Mouse (Mus musculus) limb, embryonic 13.5 days (tissue): ENCODE results near the gene Enthd1. TPM values are rescaled to one million over a fixed set of nuclear protein-coding genes. Genes with fewer than 3 reads are reported as not detected.

Experiments
- ATAC-seq: fragments of 200-750 bp; cut with Nextera tagmentation; 2 replicates; pipeline ENCODE4 v1.8.0; 2017; ENCODE audit warnings: low read depth, moderate number of reproducible peaks, moderate TSS enrichment; ENCODE audit not compliant: low FRiP score
- H3K27ac ChIP-seq: fragments of 300-500 bp; sonication (generic); 2 replicates; pipeline ENCODE4 v1.5.1; 2015; ENCODE audit warnings: inconsistent platforms, mild to moderate bottlenecking, moderate library complexity
- H3K27me3 ChIP-seq: fragments of 300-500 bp; sonication (generic); 2 replicates; pipeline ENCODE4 v1.6.1; 2015; ENCODE audit warnings: mild to moderate bottlenecking, inconsistent platforms
- H3K36me3 ChIP-seq: fragments of 300-500 bp; sonication (generic); 2 replicates; pipeline ENCODE4 v1.6.1; 2015; ENCODE audit warnings: inconsistent platforms, mild to moderate bottlenecking, moderate library complexity
- H3K4me1 ChIP-seq: fragments of 300-500 bp; sonication (generic); 2 replicates; pipeline ENCODE4 v1.6.1; 2015; ENCODE audit warnings: inconsistent platforms
- H3K4me2 ChIP-seq: fragments of 300-500 bp; sonication (generic); replicated peaks from 2 replicates; pipeline ENCODE4 v1.6.1; 2015; ENCODE audit warnings: inconsistent platforms, mild to moderate bottlenecking, moderate library complexity
- H3K4me3 ChIP-seq: fragments of 300-500 bp; sonication (generic); 2 replicates; pipeline ENCODE4 v1.5.1; 2015; ENCODE audit warnings: moderate library complexity, mild to moderate bottlenecking, inconsistent platforms
- H3K9ac ChIP-seq: fragments of 300-500 bp; sonication (generic); 2 replicates; pipeline ENCODE4 v1.6.1; 2015; ENCODE audit warnings: mild to moderate bottlenecking, inconsistent platforms
- H3K9me3 ChIP-seq: fragments of 300-500 bp; sonication (generic); 2 replicates; pipeline ENCODE4 v1.6.1; 2016; ENCODE audit warnings: inconsistent platforms
- WGBS: fragments of 180-500 bp; shearing (Covaris S2); methylation state at CpG from one replicate; pipeline ENCODE4 v1.1.7; 2015; 5-methylcytosine and 5-hydroxymethylcytosine counted together
- polyA plus RNA-seq: library from polyadenylated mRNA; unstranded; fragments of >200 nt; fragmentation: Nextera tagmentation; extraction: Ambion mirVana; gene quantifications from 2 replicates; pipeline ENCODE4 v1.2.1, GENCODE M21; 2015

Enthd1 gene
- polyA plus RNA-seq = not detected in 2 replicates

GRCm38 (mm10) chr15:80565106-80565665 is at the start of gene Enthd1:
Enthd1 (minus strand) TSS chr15:80565156.
- H3K4me2 ChIP-seq = no peak within 1 kb of the TSS
- no peak within 1 kb of the TSS for H3K4me3 ChIP-seq
- WGBS = 80% methylated on average over 19 of the region's 19 CpGs
- no peaks in the 10 kb centered on the region for H3K27me3 ChIP-seq
- H3K9me3 ChIP-seq = no peaks in the 10 kb centered on the region
- no peaks in the 10 kb centered on the region for H3K4me1 ChIP-seq
- no peak within 1 kb of the TSS for H3K27ac ChIP-seq
- H3K36me3 ChIP-seq = no peaks in the 10 kb centered on the region
- H3K9ac ChIP-seq = no peak within 1 kb of the TSS
- ATAC-seq = no peak

GRCm38 (mm10) chr15:80613904-80614303 is 48.9 kb upstream of the Enthd1 start:
- Histone ChIP-seq H3K4me2 (no peak overlapping the region), H3K4me1 (peaks cover 18% of the 10 kb centered on the region; the same call in 1 of the 2 replicates), H3K36me3 (no peaks in the 10 kb centered on the region), H3K9me3 (no peaks in the 10 kb centered on the region), H3K4me3 (no peak overlapping the region), H3K9ac (no peak overlapping the region), H3K27me3 (peaks cover 25% of the 10 kb centered on the region), H3K27ac (no peak overlapping the region)
- ATAC-seq = no peak
- WGBS = 15% methylated on average over 5 of the region's 5 CpGs

- Histone ChIP-seq H3K9ac (no peak overlapping the region), H3K4me3 (no peak overlapping the region), H3K36me3 (no peaks in the 10 kb centered on the region), H3K27me3 (peaks cover 17% of the 10 kb centered on the region), H3K27ac (no peak overlapping the region), H3K9me3 (no peaks in the 10 kb centered on the region), H3K4me1 (peaks cover 23% of the 10 kb centered on the region), H3K4me2 (no peak overlapping the region)
- ATAC-seq = no peak
- WGBS = 69% methylated on average over 5 of the region's 5 CpGs
Observed at GRCm38 (mm10) chr15:80611478-80611877, 46.5 kb upstream of the Enthd1 start.

- no peak for ATAC-seq
- Histone ChIP-seq H3K9me3 (no peaks in the 10 kb centered on the region), H3K4me2 (no peak overlapping the region), H3K4me1 (peaks cover 15% of the 10 kb centered on the region), H3K27me3 (peaks cover 5% of the 10 kb centered on the region; the same call in 1 of the 2 replicates), H3K4me3 (no peak overlapping the region), H3K36me3 (no peaks in the 10 kb centered on the region), H3K27ac (no peak overlapping the region), H3K9ac (no peak overlapping the region)
- WGBS = 61% methylated on average over 2 of the region's 2 CpGs
Observed at GRCm38 (mm10) chr15:80610335-80610734, 45.4 kb upstream of the Enthd1 start.

GRCm38 (mm10) chr15:80607970-80608369 is 43.0 kb upstream of the Enthd1 start:
- Histone ChIP-seq H3K4me2 (no peak overlapping the region), H3K4me1 (peaks cover 6% of the 10 kb centered on the region), H3K4me3 (no peak overlapping the region), H3K27me3 (no peaks in the 10 kb centered on the region), H3K9me3 (peaks cover 5% of the 10 kb centered on the region; the same call in 1 of the 2 replicates), H3K36me3 (no peaks in the 10 kb centered on the region), H3K27ac (0 out of 2 replicates have a peak overlapping the region, but pooled peaks have one; percentile 6), H3K9ac (no peak overlapping the region)
- WGBS = 58% methylated on average over 3 of the region's 3 CpGs
- ATAC-seq = no peak

GRCm38 (mm10) chr15:80604026-80604425 is 39.1 kb upstream of the Enthd1 start:
- H3K36me3 ChIP-seq = no peaks in the 10 kb centered on the region
- H3K27ac ChIP-seq = no peak overlapping the region
- H3K4me3 ChIP-seq = no peak overlapping the region
- 81% methylated on average over 6 of the region's 6 CpGs for WGBS
- no peaks in the 10 kb centered on the region for H3K27me3 ChIP-seq
- no peak overlapping the region for H3K9ac ChIP-seq
- ATAC-seq = no peak
- no peak overlapping the region for H3K4me2 ChIP-seq
- H3K9me3 ChIP-seq = peaks cover 5% of the 10 kb centered on the region; the same call in 1 of the 2 replicates
- peaks cover 26% of the 10 kb centered on the region for H3K4me1 ChIP-seq

- no peak for ATAC-seq
- WGBS = 42% methylated on average over 7 of the region's 7 CpGs
- Histone ChIP-seq H3K36me3 (no peaks in the 10 kb centered on the region), H3K4me3 (no peak overlapping the region), H3K27me3 (no peaks in the 10 kb centered on the region), H3K4me1 (peaks cover 29% of the 10 kb centered on the region), H3K4me2 (no peak overlapping the region), H3K27ac (no peak overlapping the region), H3K9ac (no peak overlapping the region), H3K9me3 (peaks cover 5% of the 10 kb centered on the region; the same call in 1 of the 2 replicates)
Observed at GRCm38 (mm10) chr15:80602487-80602886, 37.5 kb upstream of the Enthd1 start.

- H3K27me3 ChIP-seq = no peaks in the 10 kb centered on the region; the same call in 1 of the 2 replicates
- no peak overlapping the region for H3K4me3 ChIP-seq
- no peak overlapping the region for H3K9ac ChIP-seq
- H3K9me3 ChIP-seq = peaks cover 5% of the 10 kb centered on the region; the same call in 1 of the 2 replicates
- H3K27ac ChIP-seq = no peak overlapping the region
- 43% methylated on average over 7 of the region's 7 CpGs for WGBS
- H3K4me1 ChIP-seq = peaks cover 29% of the 10 kb centered on the region
- no peaks in the 10 kb centered on the region for H3K36me3 ChIP-seq
- ATAC-seq = no peak
- no peak overlapping the region for H3K4me2 ChIP-seq
Observed at GRCm38 (mm10) chr15:80601456-80601855, 36.5 kb upstream of the Enthd1 start.

GRCm38 (mm10) chr15:80599843-80600242 is 34.9 kb upstream of the Enthd1 start:
- H3K9ac ChIP-seq = no peak overlapping the region
- H3K27ac ChIP-seq = no peak overlapping the region
- H3K27me3 ChIP-seq = no peaks in the 10 kb centered on the region; the same call in 1 of the 2 replicates
- no peaks in the 10 kb centered on the region for H3K36me3 ChIP-seq
- H3K4me2 ChIP-seq = peak overlapping the region; percentile 37; the same call in 1 of the 2 replicates
- no peak for ATAC-seq
- peaks cover 43% of the 10 kb centered on the region for H3K4me1 ChIP-seq
- peaks cover 5% of the 10 kb centered on the region; the same call in 1 of the 2 replicates for H3K9me3 ChIP-seq
- WGBS = 28% methylated on average over 4 of the region's 4 CpGs
- no peak overlapping the region for H3K4me3 ChIP-seq

- WGBS = 36% methylated on average over 16 of the region's 16 CpGs
- Histone ChIP-seq H3K36me3 (no peaks in the 10 kb centered on the region), H3K9ac (no peak overlapping the region), H3K4me2 (peak overlapping the region; percentile 37), H3K27me3 (no peaks in the 10 kb centered on the region; the same call in 1 of the 2 replicates), H3K27ac (no peak overlapping the region), H3K4me1 (peaks cover 43% of the 10 kb centered on the region), H3K4me3 (no peak overlapping the region), H3K9me3 (peaks cover 3% of the 10 kb centered on the region; the same call in 1 of the 2 replicates)
- no peak for ATAC-seq
Observed at GRCm38 (mm10) chr15:80599213-80599750, 34.3 kb upstream of the Enthd1 start.

- H3K36me3 ChIP-seq = no peaks in the 10 kb centered on the region
- no peaks in the 10 kb centered on the region; the same call in 1 of the 2 replicates for H3K27me3 ChIP-seq
- H3K4me1 ChIP-seq = peaks cover 45% of the 10 kb centered on the region
- no peak overlapping the region for H3K4me3 ChIP-seq
- H3K27ac ChIP-seq = no peak overlapping the region
- WGBS = 34% methylated on average over 12 of the region's 12 CpGs
- H3K4me2 ChIP-seq = peak overlapping the region; percentile 37
- no peaks in the 10 kb centered on the region for H3K9me3 ChIP-seq
- ATAC-seq = no peak; the same call in 1 of the 2 replicates
- H3K9ac ChIP-seq = no peak overlapping the region
Observed at GRCm38 (mm10) chr15:80598750-80599149, 33.8 kb upstream of the Enthd1 start.

GRCm38 (mm10) chr15:80593877-80594276 is 28.9 kb upstream of the Enthd1 start:
- ATAC-seq = no peak
- Histone ChIP-seq H3K9ac (no peak overlapping the region), H3K27me3 (no peaks in the 10 kb centered on the region; the same call in 1 of the 2 replicates), H3K36me3 (no peaks in the 10 kb centered on the region), H3K4me3 (no peak overlapping the region), H3K27ac (no peak overlapping the region), H3K4me1 (peaks cover 27% of the 10 kb centered on the region), H3K9me3 (no peaks in the 10 kb centered on the region), H3K4me2 (no peak overlapping the region)
- WGBS = 61% methylated on average over 5 of the region's 5 CpGs
